Mouse (Mus musculus) small intestine, adult 2 months (tissue): ENCODE measurements around the gene Rho. TPM values are rescaled to one million over a fixed set of nuclear protein-coding genes. Genes with fewer than 3 reads are reported as not detected.

Source experiments
- H3K27ac ChIP-seq: fragments of 200-500 bp; 2 replicates; pipeline ENCODE4 v1.5.1; 2012; ENCODE audit warnings: low read depth, low read length, control low read depth, inconsistent platforms; ENCODE audit not compliant: insufficient read depth
- H3K27me3 ChIP-seq: fragments of 200-500 bp; 2 replicates; pipeline ENCODE4 v1.6.1; 2012; ENCODE audit warnings: mild to moderate bottlenecking, moderate library complexity, low read length, inconsistent platforms; ENCODE audit not compliant: control insufficient read depth, insufficient read depth
- H3K36me3 ChIP-seq: fragments of 200-500 bp; 2 replicates; pipeline ENCODE4 v1.6.1; 2012; ENCODE audit warnings: mild to moderate bottlenecking, low read length, control low read depth, inconsistent platforms; ENCODE audit not compliant: control insufficient read depth, insufficient read depth
- H3K4me1 ChIP-seq: fragments of 200-500 bp; 2 replicates; pipeline ENCODE4 v1.6.1; 2012; ENCODE audit warnings: low read length, inconsistent platforms, mixed read lengths; ENCODE audit not compliant: control insufficient read depth, insufficient read depth, insufficient read length
- H3K4me3 ChIP-seq: fragments of 200-500 bp; 2 replicates; pipeline ENCODE4 v1.5.1; 2012; ENCODE audit warnings: low read depth, mild to moderate bottlenecking, control low read depth, inconsistent platforms, low read length, moderate library complexity
- CTCF ChIP-seq: fragments of 200-500 bp; IDR thresholded peaks from 2 replicates; pipeline ENCODE4 v1.5.1; 2012; ENCODE audit warnings: low read depth, mild to moderate bottlenecking, control low read depth, inconsistent platforms, low read length, moderate library complexity, mixed read lengths; ENCODE audit not compliant: insufficient replicate concordance, insufficient read length; ENCODE audit errors: extremely low read depth
- POLR2A ChIP-seq: fragments of 200-500 bp; IDR thresholded peaks from 2 replicates; pipeline ENCODE4 v1.6.1; 2012; ENCODE audit warnings: low read depth, mild to moderate bottlenecking, control low read depth, inconsistent platforms, low read length, moderate library complexity
- WGBS: fragments of 180-500 bp; shearing (Covaris S2); methylation state at CpG from one replicate; pipeline ENCODE4 v1.1.7; 2018; 5-methylcytosine and 5-hydroxymethylcytosine counted together
- polyA plus RNA-seq: library from polyadenylated mRNA; depleted of rRNA; stranded (reverse); fragments of >200 nt; gene quantifications from 2 replicates; pipeline ENCODE4 v1.2.3, GENCODE M21; 2012

Gene Rho
- polyA plus RNA-seq, 1 experiment, result 0.35 TPM

GRCm38 (mm10) chr6:115977810-115978209 lies 46.3 kb downstream of the Rho start:
- Histone ChIP-seq H3K27ac (no peak overlapping the region), H3K27me3 (no peaks in the 10 kb centered on the region), H3K4me3 (no peak overlapping the region), H3K4me1 (no peaks in the 10 kb centered on the region; the same call in 1 of the 2 replicates), H3K36me3 (no peaks in the 10 kb centered on the region)
- TF ChIP-seq POLR2A, result no peak
- no peak for TF ChIP-seq CTCF
- 60% methylated on average over 15 of the region's 15 CpGs for WGBS

GRCm38 (mm10) chr6:115978596-115978995 lies 47.0 kb downstream of the Rho start:
- H3K27ac ChIP-seq, result no peak overlapping the region
- WGBS, result 71% methylated on average over 8 of the region's 8 CpGs
- TF ChIP-seq CTCF, result no peak
- no peak for TF ChIP-seq POLR2A
- H3K27me3 ChIP-seq, result no peaks in the 10 kb centered on the region
- no peaks in the 10 kb centered on the region; the same call in 1 of the 2 replicates for H3K4me1 ChIP-seq
- no peak overlapping the region for H3K4me3 ChIP-seq
- H3K36me3 ChIP-seq, result no peaks in the 10 kb centered on the region

- no peak for TF ChIP-seq POLR2A
- Histone ChIP-seq H3K27ac (no peak overlapping the region; the same call in 1 of the 2 replicates), H3K4me3 (no peak overlapping the region), H3K36me3 (no peaks in the 10 kb centered on the region), H3K4me1 (peaks cover 5% of the 10 kb centered on the region), H3K27me3 (no peaks in the 10 kb centered on the region)
- 63% methylated on average over 7 of the region's 7 CpGs for WGBS
Observed at GRCm38 (mm10) chr6:115982889-115983288, 51.3 kb downstream of the Rho start.

GRCm38 (mm10) chr6:115983306-115984038 lies 51.9 kb downstream of the Rho start:
- H3K27ac ChIP-seq, result peak overlapping the region; percentile 13; the same call in 1 of the 2 replicates
- no peak for TF ChIP-seq POLR2A
- H3K4me3 ChIP-seq, result no peak overlapping the region
- H3K36me3 ChIP-seq, result no peaks in the 10 kb centered on the region
- H3K27me3 ChIP-seq, result no peaks in the 10 kb centered on the region
- 75% methylated on average over 12 of the region's 12 CpGs for WGBS
- H3K4me1 ChIP-seq, result peaks cover 5% of the 10 kb centered on the region

GRCm38 (mm10) chr6:115984580-115984979 lies 53.0 kb downstream of the Rho start:
- H3K27ac ChIP-seq, result no peak overlapping the region
- WGBS, result 73% methylated on average over 7 of the region's 7 CpGs

DNA sequence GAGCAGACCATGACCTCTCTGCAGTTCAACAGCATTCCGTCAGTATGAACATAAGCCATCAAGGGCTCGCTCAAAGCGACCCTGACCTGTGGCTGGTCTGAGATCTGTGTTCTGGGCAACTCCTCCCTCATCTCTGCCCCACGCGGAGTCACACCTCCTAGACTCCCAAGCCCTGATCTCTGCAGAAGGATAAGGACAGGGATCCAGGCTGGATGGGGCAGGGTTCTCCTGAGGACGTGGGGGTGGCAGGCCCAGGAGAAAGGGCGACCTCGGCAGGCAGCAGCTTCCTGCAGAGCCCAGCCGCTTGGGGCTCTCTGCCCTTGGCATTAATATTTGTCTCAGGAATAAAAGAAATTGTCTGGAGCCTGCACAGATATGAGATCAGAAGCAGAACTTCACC lies 54.1 kb downstream of the Rho start:
- H3K27ac ChIP-seq, result no peak overlapping the region
- 65% methylated on average over 9 of the region's 9 CpGs for WGBS

More at GRCm38 (mm10) chr6:115984580-115984979, 53.0 kb downstream of the Rho start:
- no peak overlapping the region for H3K4me3 ChIP-seq
- no peaks in the 10 kb centered on the region for H3K36me3 ChIP-seq
- no peaks in the 10 kb centered on the region for H3K27me3 ChIP-seq
- peaks cover 8% of the 10 kb centered on the region for H3K4me1 ChIP-seq
- TF ChIP-seq POLR2A (no peak), CTCF (no peak)

DNA sequence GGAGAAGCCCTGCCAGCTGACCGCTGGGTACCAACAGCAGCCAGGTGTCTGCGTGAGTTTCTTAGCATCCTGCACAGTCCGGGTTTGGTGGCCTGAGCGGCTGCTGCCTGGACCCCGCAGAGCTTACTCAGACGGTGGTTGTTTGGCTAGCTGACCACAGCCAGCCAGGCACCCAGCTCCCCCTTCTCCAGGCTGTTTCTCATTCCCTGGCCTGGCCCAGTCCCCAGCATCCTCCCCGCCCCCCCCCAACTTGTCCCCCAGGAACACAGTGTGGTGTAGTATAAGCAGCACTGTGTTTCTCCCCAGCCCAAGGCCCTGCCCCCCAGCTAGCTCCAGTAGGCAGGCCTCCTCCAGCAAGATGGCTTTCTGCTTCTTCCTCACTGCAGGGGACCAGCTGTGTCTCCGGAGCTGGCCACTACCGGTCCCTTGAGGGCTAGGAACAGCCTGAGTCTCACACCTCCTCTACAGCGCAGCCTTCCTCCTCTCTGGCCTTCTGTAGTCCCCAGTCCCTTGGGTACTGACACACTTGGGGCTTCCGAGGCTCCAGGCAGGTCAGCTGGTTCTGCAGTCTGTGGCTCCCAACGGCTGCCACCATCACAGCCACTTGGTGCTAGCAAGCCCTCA lies 55.0 kb downstream of the Rho start:
- Histone ChIP-seq H3K27ac (peak overlapping the region; percentile 45; the same call in 1 of the 2 replicates), H3K27me3 (0 out of 2 replicates have a peak, but pooled peaks cover under 1% of the 10 kb centered on the region), H3K36me3 (no peaks in the 10 kb centered on the region), H3K4me1 (peaks cover 9% of the 10 kb centered on the region), H3K4me3 (no peak overlapping the region)
- TF ChIP-seq POLR2A, result no peak
- TF ChIP-seq CTCF, result no peak
- WGBS, result 76% methylated on average over 12 of the region's 12 CpGs

More for the DNA sequence above, 54.1 kb downstream of the Rho start:
- Histone ChIP-seq H3K4me1 (peaks cover 9% of the 10 kb centered on the region), H3K36me3 (no peaks in the 10 kb centered on the region), H3K4me3 (no peak overlapping the region), H3K27me3 (no peaks in the 10 kb centered on the region)
- TF ChIP-seq POLR2A (no peak), CTCF (no peak)
